Mouse (Mus musculus) lung, adult 18-20 months (tissue): ENCODE data around the gene Sema3c.
A peak's percentile ranks its signal among the peaks of the same experiment; 100 is the strongest.
"Not testable (repeated sequence)": the region's sequence is repeated elsewhere in the genome, so short reads cannot be mapped to it uniquely, and the experiment has no call there.

Experiments
- DNase-seq, 2 experiments: peaks; one replicate each; pipeline ENCODE4 v3.0.0; 2022; ENCODE audit warnings: mixed read lengths in 2 of 2

Gene Sema3c

GRCm38 (mm10) chr5:17573694-17574380 is at the start of gene Sema3c:
Sema3c (plus strand) TSS chr5:17574281.
- DNase-seq, result peak in 1 of 2 experiments; percentile 15

- DNase-seq, result not testable (repeated sequence)
Observed at GRCm38 (mm10) chr5:17531165-17531564, 42.9 kb upstream of the Sema3c start.

GRCm38 (mm10) chr5:17543141-17543540 is 30.9 kb upstream of the Sema3c start:
- DNase-seq, result peak in 1 of 2 experiments; percentile 4

- DNase-seq, result no peak
Observed at GRCm38 (mm10) chr5:17544904-17545449, 29.1 kb upstream of the Sema3c start.

- DNase-seq, result no peak
Observed at GRCm38 (mm10) chr5:17551693-17552092, 22.4 kb upstream of the Sema3c start.

- DNase-seq, result peak; percentile 49 to 63
Observed at GRCm38 (mm10) chr5:17556073-17556473, 18.0 kb upstream of the Sema3c start.

GRCm38 (mm10) chr5:17556715-17557265 is 17.3 kb upstream of the Sema3c start:
- peak in 1 of 2 experiments; percentile 7 for DNase-seq

GRCm38 (mm10) chr5:17571571-17571970 is 2.5 kb upstream of the Sema3c start:
- peak; percentile 22 to 60 for DNase-seq

- peak; percentile 79 to 87 for DNase-seq
Observed at GRCm38 (mm10) chr5:17574413-17575182, 517 bp downstream of the Sema3c start.

- DNase-seq, result no peak
Observed at GRCm38 (mm10) chr5:17575183-17575495, 1.1 kb downstream of the Sema3c start.

GRCm38 (mm10) chr5:17576069-17576468 is 2.0 kb downstream of the Sema3c start:
- peak in 1 of 2 experiments; percentile 43 for DNase-seq

- no peak for DNase-seq
Observed at GRCm38 (mm10) chr5:17582047-17582515, 8.0 kb downstream of the Sema3c start.

GRCm38 (mm10) chr5:17584299-17584945 is 10.3 kb downstream of the Sema3c start:
- DNase-seq, result no peak

GRCm38 (mm10) chr5:17586518-17587210 is 12.6 kb downstream of the Sema3c start:
- DNase-seq, result no peak

- no peak for DNase-seq
Observed at GRCm38 (mm10) chr5:17591908-17592307, 17.8 kb downstream of the Sema3c start.

GRCm38 (mm10) chr5:17601700-17602099 is 27.6 kb downstream of the Sema3c start:
- DNase-seq, result no peak

GRCm38 (mm10) chr5:17620619-17621018 is 46.5 kb downstream of the Sema3c start:
- no peak for DNase-seq

GRCm38 (mm10) chr5:17622564-17622963 is 48.5 kb downstream of the Sema3c start:
- DNase-seq, result no peak

GRCm38 (mm10) chr5:17628606-17629005 is 54.5 kb downstream of the Sema3c start:
- no peak for DNase-seq

- DNase-seq, result no peak
Observed at GRCm38 (mm10) chr5:17629599-17629998, 55.5 kb downstream of the Sema3c start.

GRCm38 (mm10) chr5:17639519-17639918 is 65.4 kb downstream of the Sema3c start:
- DNase-seq, result no peak

GRCm38 (mm10) chr5:17647643-17648226 is 73.7 kb downstream of the Sema3c start:
- no peak for DNase-seq
